Mouse (Mus musculus): ENCODE data around the gene Exoc3l4. TPM values are rescaled to one million over a fixed set of nuclear protein-coding genes. Genes with fewer than 3 reads are reported as not detected.
A peak's percentile ranks its signal among the peaks of the same experiment; 100 is the strongest.

Gene Exoc3l4
- polyA plus RNA-seq, 1 experiment from 2014 or later, result 9.4 TPM

- H3K4me3 ChIP-seq (ENCODE audit: control insufficient read depth in 1 of 2, insufficient read depth in 1 of 2, low read depth in 1 of 2, low read length in 2 of 2), result peak overlapping the region; percentile 46 to 50
- H3K27ac ChIP-seq (replicated peaks in 1 of 2; ENCODE audit: control insufficient read depth in 1 of 2, insufficient read depth in 1 of 2, low read depth in 2 of 2, low read length in 2 of 2), result peak overlapping the region in 1 of 2 experiments; percentile 53; a peak in 3 of 4 replicates
- H3K36me3 ChIP-seq (ENCODE audit: control insufficient read depth, insufficient read depth, low read length), result no peaks in the 10 kb centered on the region
- ATAC-seq (ENCODE audit: insufficient number of reproducible peaks, insufficient read depth, low FRiP score, low read depth), result no peak
- peaks cover 38 to 56% of the 10 kb centered on the region in 2 experiments for H3K4me1 ChIP-seq (ENCODE audit: control insufficient read depth in 2 of 2, insufficient read depth in 2 of 2, low read length in 2 of 2)
- peak overlapping the region; percentile 83 for H3K4me2 ChIP-seq (ENCODE audit: low read length)
- WGBS, result 13% methylated on average over 27 of the region's 27 CpGs
- no peaks in the 10 kb centered on the region for H3K9me3 ChIP-seq (ENCODE audit: control insufficient read depth, low read length)
- H3K27me3 ChIP-seq (ENCODE audit: control insufficient read depth, insufficient read depth, low read length), result peaks cover 56% of the 10 kb centered on the region
- H3K9ac ChIP-seq (ENCODE audit: low read length), result peak overlapping the region; percentile 72
These were observed 13.4 kb downstream of the Exoc3l4 start for GRCm38 (mm10) chr12:111430049-111430867.

GRCm38 (mm10) chr12:111430868-111431817, 14.3 kb downstream of the Exoc3l4 start:
- Histone ChIP-seq H3K27ac (replicated peaks in 1 of 2; ENCODE audit: control insufficient read depth in 1 of 2, insufficient read depth in 1 of 2, low read depth in 2 of 2, low read length in 2 of 2) (peak overlapping the region in 1 of 2 experiments; percentile 67; a peak in 2 of 4 replicates), H3K27me3 (ENCODE audit: control insufficient read depth, insufficient read depth, low read length) (peaks cover 55% of the 10 kb centered on the region), H3K9me3 (ENCODE audit: control insufficient read depth, low read length) (no peaks in the 10 kb centered on the region), H3K4me3 (ENCODE audit: control insufficient read depth in 1 of 2, insufficient read depth in 1 of 2, low read depth in 1 of 2, low read length in 2 of 2) (no peak overlapping the region), H3K4me2 (ENCODE audit: low read length) (peak overlapping the region; percentile 83), H3K36me3 (ENCODE audit: control insufficient read depth, insufficient read depth, low read length) (no peaks in the 10 kb centered on the region), H3K4me1 (ENCODE audit: control insufficient read depth in 2 of 2, insufficient read depth in 2 of 2, low read length in 2 of 2) (peaks cover 39 to 56% of the 10 kb centered on the region in 2 experiments), H3K9ac (ENCODE audit: low read length) (no peak overlapping the region)
- WGBS, result 28% methylated on average over 14 of the region's 14 CpGs
- no peak for ATAC-seq (ENCODE audit: insufficient number of reproducible peaks, insufficient read depth, low FRiP score, low read depth)

- 44% methylated on average over 4 of the region's 4 CpGs for WGBS
- H3K9ac ChIP-seq (ENCODE audit: low read length), result no peak overlapping the region; the same call in 1 of the 2 replicates
- peaks cover 37 to 62% of the 10 kb centered on the region in 2 experiments for H3K4me1 ChIP-seq (ENCODE audit: control insufficient read depth in 2 of 2, insufficient read depth in 2 of 2, low read length in 2 of 2)
- H3K4me3 ChIP-seq (ENCODE audit: control insufficient read depth in 1 of 2, insufficient read depth in 1 of 2, low read depth in 1 of 2, low read length in 2 of 2), result no peak overlapping the region
- no peak overlapping the region for H3K4me2 ChIP-seq (ENCODE audit: low read length)
- H3K36me3 ChIP-seq (ENCODE audit: control insufficient read depth, insufficient read depth, low read length), result no peaks in the 10 kb centered on the region
- peaks cover 54% of the 10 kb centered on the region for H3K27me3 ChIP-seq (ENCODE audit: control insufficient read depth, insufficient read depth, low read length)
- H3K9me3 ChIP-seq (ENCODE audit: control insufficient read depth, low read length), result no peaks in the 10 kb centered on the region
- ATAC-seq (ENCODE audit: insufficient number of reproducible peaks, insufficient read depth, low FRiP score, low read depth), result no peak
- peak overlapping the region in 1 of 2 experiments; percentile 67; a peak in 3 of 4 replicates for H3K27ac ChIP-seq (replicated peaks in 1 of 2; ENCODE audit: control insufficient read depth in 1 of 2, insufficient read depth in 1 of 2, low read depth in 2 of 2, low read length in 2 of 2)
These were observed 15.3 kb downstream of the Exoc3l4 start for GRCm38 (mm10) chr12:111432097-111432496.

- Histone ChIP-seq H3K36me3 (ENCODE audit: control insufficient read depth, insufficient read depth, low read length) (no peaks in the 10 kb centered on the region), H3K27me3 (ENCODE audit: control insufficient read depth, insufficient read depth, low read length) (peaks cover 53% of the 10 kb centered on the region), H3K27ac (replicated peaks in 1 of 2; ENCODE audit: control insufficient read depth in 1 of 2, insufficient read depth in 1 of 2, low read depth in 2 of 2, low read length in 2 of 2) (peak overlapping the region; percentile 30 to 67), H3K4me3 (ENCODE audit: control insufficient read depth in 1 of 2, insufficient read depth in 1 of 2, low read depth in 1 of 2, low read length in 2 of 2) (no peak overlapping the region), H3K9me3 (ENCODE audit: control insufficient read depth, low read length) (no peaks in the 10 kb centered on the region), H3K9ac (ENCODE audit: low read length) (no peak overlapping the region), H3K4me2 (ENCODE audit: low read length) (no peak overlapping the region), H3K4me1 (ENCODE audit: control insufficient read depth in 2 of 2, insufficient read depth in 2 of 2, low read length in 2 of 2) (peaks cover 37 to 62% of the 10 kb centered on the region in 2 experiments)
- 66% methylated on average over 4 of the region's 5 CpGs for WGBS
- ATAC-seq (ENCODE audit: insufficient number of reproducible peaks, insufficient read depth, low FRiP score, low read depth), result no peak
These were observed 16.0 kb downstream of the Exoc3l4 start for GRCm38 (mm10) chr12:111432751-111433331.

DNA sequence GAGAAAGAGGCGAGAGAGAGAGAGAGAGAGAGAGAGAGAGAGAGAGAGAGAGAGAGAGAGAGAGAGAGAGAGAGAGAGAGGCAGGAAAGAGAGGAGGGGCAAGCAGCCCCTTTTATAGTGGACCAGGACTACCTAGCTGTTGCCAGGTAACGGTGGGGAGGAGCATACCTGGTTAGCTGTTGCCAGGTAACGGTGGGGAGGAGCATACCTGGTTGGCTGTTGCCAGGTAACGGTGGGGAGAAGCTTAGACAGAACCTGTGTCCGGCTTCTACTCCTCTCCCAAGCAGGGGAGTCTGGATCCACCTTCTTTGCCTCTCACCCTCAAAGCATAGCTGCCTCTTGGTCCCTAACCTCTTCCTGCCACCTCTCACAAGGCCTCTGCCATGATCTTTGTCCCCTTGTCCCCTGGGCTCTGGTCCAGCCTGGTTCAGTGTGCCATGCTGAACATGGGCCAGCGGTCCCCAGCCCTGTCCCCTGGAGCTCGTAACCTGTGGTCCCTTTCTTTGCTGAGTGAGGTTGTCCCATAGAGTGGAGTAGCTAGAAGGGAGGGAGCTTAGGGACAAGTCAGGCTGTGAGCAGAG, 17.4 kb downstream of the Exoc3l4 start:
- H3K4me2 ChIP-seq (ENCODE audit: low read length), result peak overlapping the region; percentile 3; the same call in 1 of the 2 replicates
- WGBS, result 38% methylated on average over 6 of the region's 7 CpGs
- no peaks in the 10 kb centered on the region for H3K9me3 ChIP-seq (ENCODE audit: control insufficient read depth, low read length)
- H3K27me3 ChIP-seq (ENCODE audit: control insufficient read depth, insufficient read depth, low read length), result peaks cover 53% of the 10 kb centered on the region
- peaks cover 27 to 48% of the 10 kb centered on the region in 2 experiments for H3K4me1 ChIP-seq (ENCODE audit: control insufficient read depth in 2 of 2, insufficient read depth in 2 of 2, low read length in 2 of 2)
- H3K27ac ChIP-seq (replicated peaks in 1 of 2; ENCODE audit: control insufficient read depth in 1 of 2, insufficient read depth in 1 of 2, low read depth in 2 of 2, low read length in 2 of 2), result peak overlapping the region; percentile 42 to 72; a peak in 3 of 4 replicates
- no peaks in the 10 kb centered on the region for H3K36me3 ChIP-seq (ENCODE audit: control insufficient read depth, insufficient read depth, low read length)
- no peak; the same call in 1 of the 2 replicates for ATAC-seq (ENCODE audit: insufficient number of reproducible peaks, insufficient read depth, low FRiP score, low read depth)
- H3K4me3 ChIP-seq (ENCODE audit: control insufficient read depth in 1 of 2, insufficient read depth in 1 of 2, low read depth in 1 of 2, low read length in 2 of 2), result no peak overlapping the region
- no peak overlapping the region for H3K9ac ChIP-seq (ENCODE audit: low read length)

DNA sequence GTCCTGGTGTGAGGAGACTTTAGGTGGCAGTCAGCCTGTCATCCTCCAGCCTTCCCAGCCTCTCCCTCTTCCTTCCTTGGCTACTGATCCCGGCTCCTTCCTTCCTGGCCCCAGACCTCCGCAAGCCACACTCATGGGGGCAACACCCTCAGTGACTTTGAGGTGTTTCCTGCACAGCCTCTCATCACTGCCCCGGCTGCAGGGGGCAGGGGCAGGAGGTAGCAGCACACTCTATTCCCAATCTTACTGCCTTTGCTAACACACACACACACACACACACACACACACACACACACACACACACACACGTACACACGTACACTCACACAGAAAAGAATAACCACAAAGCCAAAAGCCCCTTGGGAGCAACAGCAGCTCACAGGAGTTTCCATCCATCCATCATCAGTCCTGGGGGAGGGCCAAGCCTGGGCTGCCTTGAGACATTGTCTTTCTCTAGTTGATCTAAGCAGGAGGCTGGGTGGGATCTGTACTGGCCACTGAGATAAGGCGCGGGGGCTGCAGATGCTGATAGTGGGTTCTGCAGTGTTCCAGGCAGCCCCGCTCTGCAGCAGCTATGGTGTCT, 18.0 kb downstream of the Exoc3l4 start:
- Histone ChIP-seq H3K9ac (ENCODE audit: low read length) (no peak overlapping the region), H3K4me3 (ENCODE audit: control insufficient read depth in 1 of 2, insufficient read depth in 1 of 2, low read depth in 1 of 2, low read length in 2 of 2) (no peak overlapping the region), H3K36me3 (ENCODE audit: control insufficient read depth, insufficient read depth, low read length) (no peaks in the 10 kb centered on the region), H3K27ac (replicated peaks in 1 of 2; ENCODE audit: control insufficient read depth in 1 of 2, insufficient read depth in 1 of 2, low read depth in 2 of 2, low read length in 2 of 2) (peak overlapping the region; percentile 42 to 72; a peak in 3 of 4 replicates), H3K4me1 (ENCODE audit: control insufficient read depth in 2 of 2, insufficient read depth in 2 of 2, low read length in 2 of 2) (peaks cover 22 to 42% of the 10 kb centered on the region in 2 experiments), H3K27me3 (ENCODE audit: control insufficient read depth, insufficient read depth, low read length) (peaks cover 51% of the 10 kb centered on the region), H3K9me3 (ENCODE audit: control insufficient read depth, low read length) (no peaks in the 10 kb centered on the region), H3K4me2 (ENCODE audit: low read length) (peak overlapping the region; percentile 3; the same call in 1 of the 2 replicates)
- peak; percentile 57 for ATAC-seq (ENCODE audit: insufficient number of reproducible peaks, insufficient read depth, low FRiP score, low read depth)
- 13% methylated on average over 8 of the region's 8 CpGs for WGBS
